Mouse (Mus musculus): ENCODE measurements around the gene Tcf25. TPM values are rescaled to one million over a fixed set of nuclear protein-coding genes. Genes with fewer than 3 reads are reported as not detected.
"Not testable (repeated sequence)": the region's sequence is repeated elsewhere in the genome, so short reads cannot be mapped to it uniquely, and the experiment has no call there.

Gene Tcf25
- polyA plus RNA-seq, 1 experiment from 2014 or later = 163 TPM

DNA sequence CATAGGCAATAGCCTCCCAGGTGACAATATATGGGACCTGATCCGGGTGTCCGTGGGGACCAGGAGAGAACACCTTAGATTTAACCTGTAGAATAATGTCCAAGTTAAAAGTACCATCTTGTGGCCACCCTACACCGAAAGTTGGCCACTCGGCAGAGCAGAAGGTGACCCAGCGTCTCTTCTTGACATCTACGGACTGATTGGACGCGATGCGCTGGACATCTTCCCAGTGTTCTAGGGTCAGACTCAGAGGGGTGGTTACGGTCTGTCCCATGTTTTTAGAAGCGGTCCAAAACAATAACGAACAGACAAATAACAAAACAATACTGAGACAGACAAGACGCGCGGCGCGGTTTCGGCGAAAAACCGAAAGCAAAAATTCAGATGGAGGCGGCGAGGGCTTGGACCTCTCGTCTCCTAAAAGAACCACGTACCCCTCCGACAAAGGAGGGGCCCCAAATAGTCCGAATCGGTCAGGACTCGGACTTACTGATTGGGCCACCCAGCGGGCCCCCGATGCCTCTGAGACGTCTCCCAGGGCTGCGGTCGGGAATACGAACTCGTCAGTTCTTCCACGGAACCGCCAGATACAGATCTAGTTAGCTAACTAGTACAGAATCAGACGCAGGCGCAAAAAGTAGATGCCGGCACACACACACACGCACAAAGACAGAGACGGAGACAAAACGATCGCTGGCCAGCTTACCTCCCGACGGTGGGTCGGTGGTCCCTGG is 59.9 kb downstream of the Tcf25 start:
- not testable (repeated sequence) for H3K9ac ChIP-seq (ENCODE audit: low read length); H3K27ac ChIP-seq (replicated peaks in 1 of 2; ENCODE audit: control insufficient read depth in 1 of 2, insufficient read depth in 1 of 2, low read depth in 2 of 2, low read length in 2 of 2); H3K36me3 ChIP-seq (ENCODE audit: control insufficient read depth, insufficient read depth, low read length); H3K4me1 ChIP-seq (ENCODE audit: control insufficient read depth in 2 of 2, insufficient read depth in 2 of 2, low read length in 2 of 2); H3K4me2 ChIP-seq (ENCODE audit: low read length); H3K4me3 ChIP-seq (ENCODE audit: control insufficient read depth in 1 of 2, insufficient read depth in 1 of 2, low read depth in 1 of 2, low read length in 2 of 2); ATAC-seq (ENCODE audit: insufficient number of reproducible peaks, insufficient read depth, low FRiP score, low read depth); H3K27me3 ChIP-seq (ENCODE audit: control insufficient read depth, insufficient read depth, low read length)
- H3K9me3 ChIP-seq (ENCODE audit: control insufficient read depth, low read length) = peaks cover 40% of the 10 kb centered on the region
- 93% methylated on average over 43 of the region's 47 CpGs for WGBS

DNA sequence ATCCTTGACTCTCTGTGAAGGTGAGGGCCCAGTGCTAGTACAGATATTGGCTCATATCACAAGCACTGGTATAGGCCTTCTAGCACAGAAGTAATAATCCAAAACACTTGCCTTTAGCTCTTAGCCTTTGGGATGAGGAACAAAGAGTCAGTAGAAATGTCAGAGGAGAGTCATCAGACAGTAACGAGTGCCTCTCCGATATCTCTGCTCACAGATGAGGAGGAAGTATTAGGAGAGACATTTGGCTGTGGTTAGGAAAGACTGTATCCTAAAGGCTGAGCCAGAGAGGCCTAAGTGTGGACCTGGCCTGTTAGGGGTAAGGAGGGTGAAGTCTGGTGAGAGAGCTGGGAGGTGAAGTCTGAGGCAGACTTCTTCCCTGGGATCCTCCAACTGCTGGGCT is 68.2 kb downstream of the Tcf25 start:
- H3K9ac ChIP-seq (ENCODE audit: low read length) = no peak overlapping the region
- no peaks in the 10 kb centered on the region for H3K9me3 ChIP-seq (ENCODE audit: control insufficient read depth, low read length)
- H3K27ac ChIP-seq (replicated peaks in 1 of 2; ENCODE audit: control insufficient read depth in 1 of 2, insufficient read depth in 1 of 2, low read depth in 2 of 2, low read length in 2 of 2) = no peak overlapping the region
- H3K27me3 ChIP-seq (ENCODE audit: control insufficient read depth, insufficient read depth, low read length) = no peaks in the 10 kb centered on the region
- WGBS = 82% methylated on average over 2 of the region's 2 CpGs
- H3K4me2 ChIP-seq (ENCODE audit: low read length) = no peak overlapping the region
- no peaks in the 10 kb centered on the region for H3K36me3 ChIP-seq (ENCODE audit: control insufficient read depth, insufficient read depth, low read length)
- peaks cover 10 to 12% of the 10 kb centered on the region in 2 experiments; a peak in 3 of 4 replicates for H3K4me1 ChIP-seq (ENCODE audit: control insufficient read depth in 2 of 2, insufficient read depth in 2 of 2, low read length in 2 of 2)
- no peak for ATAC-seq (ENCODE audit: insufficient number of reproducible peaks, insufficient read depth, low FRiP score, low read depth)
- no peak overlapping the region for H3K4me3 ChIP-seq (ENCODE audit: control insufficient read depth in 1 of 2, insufficient read depth in 1 of 2, low read depth in 1 of 2, low read length in 2 of 2)

DNA sequence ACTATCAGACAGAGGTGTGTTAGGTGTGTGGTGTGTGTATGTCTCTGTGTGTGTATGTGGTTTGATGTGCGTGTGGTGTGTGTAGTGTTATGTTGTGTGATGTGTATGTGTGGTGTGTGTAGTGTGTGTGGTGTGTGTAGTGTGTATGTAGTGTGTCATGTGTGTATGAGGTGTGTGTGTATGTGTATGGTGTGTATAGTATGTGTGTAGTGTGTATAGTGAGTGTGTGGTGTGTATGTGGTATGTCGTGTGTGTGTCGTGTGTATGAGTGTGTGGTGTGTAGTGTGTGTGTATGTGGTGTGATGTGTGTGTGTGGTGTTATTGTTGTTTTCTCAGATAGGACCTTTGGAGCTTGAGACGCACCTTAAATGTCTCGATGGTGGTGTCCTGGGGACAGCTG is 68.8 kb downstream of the Tcf25 start:
- ATAC-seq (ENCODE audit: insufficient number of reproducible peaks, insufficient read depth, low FRiP score, low read depth) = no peak
- Histone ChIP-seq H3K4me1 (ENCODE audit: control insufficient read depth in 2 of 2, insufficient read depth in 2 of 2, low read length in 2 of 2) (peaks cover 16 to 18% of the 10 kb centered on the region in 2 experiments), H3K4me2 (ENCODE audit: low read length) (peak overlapping the region; percentile 59), H3K27ac (replicated peaks in 1 of 2; ENCODE audit: control insufficient read depth in 1 of 2, insufficient read depth in 1 of 2, low read depth in 2 of 2, low read length in 2 of 2) (no peak overlapping the region), H3K36me3 (ENCODE audit: control insufficient read depth, insufficient read depth, low read length) (no peaks in the 10 kb centered on the region), H3K9me3 (ENCODE audit: control insufficient read depth, low read length) (no peaks in the 10 kb centered on the region), H3K9ac (ENCODE audit: low read length) (no peak overlapping the region; the same call in 1 of the 2 replicates), H3K4me3 (ENCODE audit: control insufficient read depth in 1 of 2, insufficient read depth in 1 of 2, low read depth in 1 of 2, low read length in 2 of 2) (peak overlapping the region in 1 of 2 experiments; percentile 70; a peak in 1 of 4 replicates), H3K27me3 (ENCODE audit: control insufficient read depth, insufficient read depth, low read length) (no peaks in the 10 kb centered on the region)
- 80% methylated on average over 5 of the region's 5 CpGs for WGBS

DNA sequence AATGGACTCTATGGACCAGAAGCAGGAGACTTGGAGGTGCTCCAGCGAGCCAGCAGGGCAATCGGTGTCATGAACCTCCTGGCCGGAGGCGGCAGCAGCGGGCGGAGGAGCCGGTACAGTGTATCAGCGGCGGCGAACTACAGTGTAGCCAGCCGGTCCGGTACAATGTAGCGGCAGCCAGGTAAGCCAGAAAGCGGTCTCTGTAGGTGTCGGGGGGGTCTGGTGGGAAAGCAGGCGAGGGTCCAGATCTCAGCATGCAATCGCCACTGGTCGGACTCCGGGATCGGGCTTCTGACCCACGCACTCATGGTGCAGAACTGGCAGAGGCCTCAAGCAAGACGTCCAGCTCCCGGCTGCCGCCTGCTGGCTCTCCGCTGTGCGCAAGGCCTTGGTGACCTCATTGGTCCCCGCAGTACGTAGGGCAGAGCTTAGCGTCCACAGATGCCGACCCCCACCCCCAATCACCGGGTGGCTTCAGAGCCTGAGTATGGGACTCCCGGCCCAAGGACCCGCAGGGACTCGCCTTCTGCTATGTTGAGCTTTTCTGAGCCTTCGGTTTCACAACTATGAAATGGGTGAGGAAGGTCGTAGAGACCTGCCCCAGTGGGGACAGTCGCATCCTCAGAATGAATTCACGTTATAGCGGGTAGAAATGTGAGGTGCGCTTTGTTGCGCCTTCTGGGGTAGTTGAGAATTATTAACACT is 69.5 kb downstream of the Tcf25 start:
- 1% methylated on average over 41 of the region's 41 CpGs for WGBS

DNA sequence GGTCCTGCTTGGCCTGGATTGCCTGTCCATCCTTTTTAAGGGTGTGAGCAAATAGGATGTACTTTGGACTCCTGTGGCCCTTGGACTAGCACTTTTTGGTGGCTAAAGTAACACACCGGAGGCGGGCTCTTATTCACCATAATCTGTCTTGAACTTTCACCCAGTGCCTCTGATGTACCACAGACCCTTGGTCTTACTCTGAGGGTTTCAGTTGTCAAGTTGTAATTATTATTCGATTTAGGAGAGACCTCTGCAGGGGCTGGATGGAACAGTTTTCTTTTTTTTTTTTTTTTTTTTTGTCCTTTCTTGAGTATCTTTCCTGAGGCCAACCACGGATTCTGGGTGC is 70.0 kb downstream of the Tcf25 start:
- Histone ChIP-seq H3K9ac (ENCODE audit: low read length) (peak overlapping the region; percentile 85), H3K27ac (replicated peaks in 1 of 2; ENCODE audit: control insufficient read depth in 1 of 2, insufficient read depth in 1 of 2, low read depth in 2 of 2, low read length in 2 of 2) (peak overlapping the region in 1 of 2 experiments; percentile 59; a peak in 2 of 4 replicates), H3K36me3 (ENCODE audit: control insufficient read depth, insufficient read depth, low read length) (no peaks in the 10 kb centered on the region), H3K27me3 (ENCODE audit: control insufficient read depth, insufficient read depth, low read length) (no peaks in the 10 kb centered on the region), H3K4me2 (ENCODE audit: low read length) (peak overlapping the region; percentile 59), H3K4me3 (ENCODE audit: control insufficient read depth in 1 of 2, insufficient read depth in 1 of 2, low read depth in 1 of 2, low read length in 2 of 2) (peak overlapping the region; percentile 70 to 81), H3K4me1 (ENCODE audit: control insufficient read depth in 2 of 2, insufficient read depth in 2 of 2, low read length in 2 of 2) (peaks cover 18 to 21% of the 10 kb centered on the region in 2 experiments), H3K9me3 (ENCODE audit: control insufficient read depth, low read length) (no peaks in the 10 kb centered on the region)
- no peak for ATAC-seq (ENCODE audit: insufficient number of reproducible peaks, insufficient read depth, low FRiP score, low read depth)
- WGBS = 24% methylated on average over 4 of the region's 4 CpGs

More for the DNA sequence above, 69.5 kb downstream of the Tcf25 start:
- peak overlapping the region; percentile 85 for H3K9ac ChIP-seq (ENCODE audit: low read length)
- no peaks in the 10 kb centered on the region for H3K27me3 ChIP-seq (ENCODE audit: control insufficient read depth, insufficient read depth, low read length)
- H3K9me3 ChIP-seq (ENCODE audit: control insufficient read depth, low read length) = no peaks in the 10 kb centered on the region
- peak overlapping the region; percentile 63 to 72 for H3K27ac ChIP-seq (replicated peaks in 1 of 2; ENCODE audit: control insufficient read depth in 1 of 2, insufficient read depth in 1 of 2, low read depth in 2 of 2, low read length in 2 of 2)
- H3K4me3 ChIP-seq (ENCODE audit: control insufficient read depth in 1 of 2, insufficient read depth in 1 of 2, low read depth in 1 of 2, low read length in 2 of 2) = peak overlapping the region; percentile 70 to 81
- no peaks in the 10 kb centered on the region for H3K36me3 ChIP-seq (ENCODE audit: control insufficient read depth, insufficient read depth, low read length)
- ATAC-seq (ENCODE audit: insufficient number of reproducible peaks, insufficient read depth, low FRiP score, low read depth) = peak; percentile 90
- peaks cover 18 to 21% of the 10 kb centered on the region in 2 experiments for H3K4me1 ChIP-seq (ENCODE audit: control insufficient read depth in 2 of 2, insufficient read depth in 2 of 2, low read length in 2 of 2)
- peak overlapping the region; percentile 59 for H3K4me2 ChIP-seq (ENCODE audit: low read length)

DNA sequence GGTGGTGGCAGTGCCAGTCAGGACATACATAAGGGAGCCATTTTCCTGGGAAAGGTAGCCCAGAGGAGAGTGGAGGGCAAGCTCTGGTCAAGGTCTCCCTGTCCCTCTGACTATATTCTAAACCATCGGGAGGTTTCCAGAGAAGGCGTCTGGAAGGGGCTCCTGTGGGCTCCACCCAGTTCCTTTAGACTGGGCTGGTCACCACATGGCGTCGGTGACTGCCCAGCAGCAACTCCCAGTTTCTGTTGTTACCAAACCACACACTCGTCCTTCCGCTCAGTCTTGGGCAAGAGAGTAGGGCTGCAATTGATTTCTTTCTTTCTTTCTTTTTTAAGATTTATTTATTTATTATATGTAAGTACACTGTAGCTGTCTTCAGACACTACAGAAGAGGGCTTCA is 70.6 kb downstream of the Tcf25 start:
- no peak overlapping the region for H3K27ac ChIP-seq (replicated peaks in 1 of 2; ENCODE audit: control insufficient read depth in 1 of 2, insufficient read depth in 1 of 2, low read depth in 2 of 2, low read length in 2 of 2)
- H3K36me3 ChIP-seq (ENCODE audit: control insufficient read depth, insufficient read depth, low read length) = peaks cover 2% of the 10 kb centered on the region; the same call in 1 of the 2 replicates
- no peaks in the 10 kb centered on the region for H3K27me3 ChIP-seq (ENCODE audit: control insufficient read depth, insufficient read depth, low read length)
- no peak overlapping the region; the same call in 1 of the 2 replicates for H3K4me2 ChIP-seq (ENCODE audit: low read length)
- H3K4me1 ChIP-seq (ENCODE audit: control insufficient read depth in 2 of 2, insufficient read depth in 2 of 2, low read length in 2 of 2) = peaks cover 18 to 21% of the 10 kb centered on the region in 2 experiments
- H3K9ac ChIP-seq (ENCODE audit: low read length) = no peak overlapping the region
- H3K9me3 ChIP-seq (ENCODE audit: control insufficient read depth, low read length) = no peaks in the 10 kb centered on the region
- WGBS = 81% methylated on average over 6 of the region's 6 CpGs
- no peak for ATAC-seq (ENCODE audit: insufficient number of reproducible peaks, insufficient read depth, low FRiP score, low read depth)
- no peak overlapping the region for H3K4me3 ChIP-seq (ENCODE audit: control insufficient read depth in 1 of 2, insufficient read depth in 1 of 2, low read depth in 1 of 2, low read length in 2 of 2)

DNA sequence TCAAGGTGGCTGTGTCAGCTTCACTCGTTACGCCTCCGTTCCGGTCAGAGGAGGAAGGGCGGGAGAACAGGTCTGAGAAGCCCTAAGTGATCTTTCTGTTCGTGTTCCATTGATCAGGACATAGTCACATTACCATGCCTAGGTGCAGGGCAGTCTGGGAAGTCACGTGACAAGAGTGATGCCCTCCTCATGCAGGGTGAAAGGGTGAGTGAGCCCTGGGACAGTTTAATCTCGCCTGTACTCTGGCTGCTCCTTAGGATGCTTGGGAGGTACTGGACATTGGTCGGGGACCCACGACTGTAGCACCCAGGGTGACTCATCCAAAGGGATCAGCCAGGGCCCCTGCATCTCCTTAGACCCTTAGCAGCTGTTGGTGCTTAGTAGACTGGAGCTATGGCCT is 72.4 kb downstream of the Tcf25 start:
- Histone ChIP-seq H3K9me3 (ENCODE audit: control insufficient read depth, low read length) (no peaks in the 10 kb centered on the region), H3K9ac (ENCODE audit: low read length) (0 out of 2 replicates have a peak overlapping the region, but pooled peaks have one; percentile 10), H3K27me3 (ENCODE audit: control insufficient read depth, insufficient read depth, low read length) (no peaks in the 10 kb centered on the region), H3K27ac (replicated peaks in 1 of 2; ENCODE audit: control insufficient read depth in 1 of 2, insufficient read depth in 1 of 2, low read depth in 2 of 2, low read length in 2 of 2) (0 out of 4 replicates have a peak overlapping the region, but pooled peaks of 1 of the 2 experiments have one; percentile 76), H3K36me3 (ENCODE audit: control insufficient read depth, insufficient read depth, low read length) (peaks cover 16% of the 10 kb centered on the region), H3K4me2 (ENCODE audit: low read length) (no peak overlapping the region), H3K4me3 (ENCODE audit: control insufficient read depth in 1 of 2, insufficient read depth in 1 of 2, low read depth in 1 of 2, low read length in 2 of 2) (no peak overlapping the region), H3K4me1 (ENCODE audit: control insufficient read depth in 2 of 2, insufficient read depth in 2 of 2, low read length in 2 of 2) (peaks cover 18 to 21% of the 10 kb centered on the region in 2 experiments)
- no peak for ATAC-seq (ENCODE audit: insufficient number of reproducible peaks, insufficient read depth, low FRiP score, low read depth)
- WGBS = 63% methylated on average over 10 of the region's 10 CpGs
